Mouse (Mus musculus): ENCODE measurements around the gene Pdp2. TPM values are rescaled to one million over a fixed set of nuclear protein-coding genes. Genes with fewer than 3 reads are reported as not detected.

Pdp2 gene
- polyA plus RNA-seq, 1 experiment = 4.4 TPM

DNA sequence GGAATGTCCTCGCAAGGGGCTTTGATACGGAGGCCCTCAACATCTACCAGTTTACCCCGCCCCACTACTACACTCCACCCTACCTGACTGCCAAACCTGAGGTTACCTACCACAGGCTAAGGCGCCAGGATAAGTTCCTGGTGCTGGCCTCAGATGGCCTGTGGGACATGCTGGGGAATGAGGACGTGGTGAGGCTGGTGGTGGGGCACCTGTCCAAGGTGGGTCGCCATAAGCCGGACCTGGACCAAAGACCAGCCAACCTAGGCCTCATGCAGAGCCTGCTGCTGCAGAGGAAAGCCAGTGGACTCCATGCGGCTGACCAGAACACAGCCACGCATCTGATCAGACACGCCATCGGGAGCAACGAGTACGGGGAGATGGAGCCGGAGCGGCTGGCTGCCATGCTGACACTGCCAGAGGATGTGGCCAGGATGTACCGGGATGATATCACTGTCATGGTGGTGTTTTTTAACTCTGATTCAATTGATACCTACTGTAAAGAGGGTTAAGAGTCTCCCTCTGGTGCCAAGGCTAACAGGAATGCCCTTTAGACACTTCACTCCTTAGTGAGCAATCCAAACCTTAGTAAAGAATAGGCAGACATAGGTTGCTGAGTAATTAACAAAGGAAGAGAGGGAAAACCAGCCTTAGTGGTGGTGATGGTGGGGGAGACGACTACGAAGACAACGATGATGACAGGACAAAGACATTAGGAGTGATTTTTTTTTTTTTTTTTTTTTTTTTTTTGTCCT, 3.5 kb downstream of the Pdp2 start:
- 92% methylated on average over 19 of the region's 19 CpGs for WGBS
- TF ChIP-seq POLR2A (IDR thresholded peaks at IDR 0.05; ENCODE audit: borderline replicate concordance, extremely low read depth, low read depth, low read length) = no peak
- TF ChIP-seq CTCF (IDR thresholded peaks at IDR 0.05; ENCODE audit: insufficient read depth, low read length) = no peak
- no peak overlapping the region for H3K4me3 ChIP-seq (replicated peaks; ENCODE audit: extremely low read depth, low read depth, low read length)
- 0 out of 2 replicates have a peak, but pooled peaks cover 3% of the 10 kb centered on the region for H3K4me1 ChIP-seq (ENCODE audit: control insufficient read depth, insufficient read depth, low read length)
- DNase-seq = no peak

DNA sequence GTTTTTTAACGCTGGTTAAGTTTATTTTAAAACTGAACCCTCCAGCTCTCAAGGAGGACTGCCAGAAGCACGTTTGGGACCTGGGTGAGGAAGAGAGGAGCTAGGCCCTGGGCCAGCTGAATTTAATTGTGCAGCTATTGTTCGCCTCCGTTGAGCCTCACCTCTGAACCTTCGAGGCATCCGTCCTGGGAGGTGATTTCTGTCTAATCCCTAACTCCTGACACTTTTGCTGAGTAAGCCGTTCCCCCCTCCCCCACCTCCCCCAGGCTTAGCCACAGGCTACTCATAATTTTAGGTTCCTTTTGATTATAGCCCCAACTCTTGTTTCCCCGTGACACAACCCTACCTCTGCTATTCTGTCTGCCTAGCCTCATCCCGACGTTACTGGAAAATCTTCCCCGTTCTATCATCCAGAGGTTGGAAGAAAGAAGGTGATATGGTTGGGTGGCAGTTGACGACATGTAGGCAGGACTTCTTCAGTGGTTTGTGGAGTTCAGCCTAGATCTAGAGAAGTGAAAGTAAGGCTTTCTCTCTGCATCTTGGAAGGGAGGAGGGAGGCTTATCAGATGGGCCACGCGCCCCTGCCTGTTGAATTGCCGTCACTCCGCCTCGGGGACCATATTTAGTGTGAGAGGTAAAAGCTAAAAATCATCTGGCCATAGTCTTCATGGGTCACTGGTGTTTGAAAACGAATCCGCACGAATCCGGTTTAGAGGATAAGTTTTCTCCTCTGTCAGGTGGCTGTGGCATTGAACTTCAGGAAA, 4.7 kb downstream of the Pdp2 start:
- Histone ChIP-seq H3K4me3 (replicated peaks; ENCODE audit: extremely low read depth, low read depth, low read length) (no peak overlapping the region), H3K4me1 (ENCODE audit: control insufficient read depth, insufficient read depth, low read length) (0 out of 2 replicates have a peak, but pooled peaks cover 3% of the 10 kb centered on the region)
- TF ChIP-seq POLR2A (IDR thresholded peaks at IDR 0.05; ENCODE audit: borderline replicate concordance, extremely low read depth, low read depth, low read length) (no peak), CTCF (IDR thresholded peaks at IDR 0.05; ENCODE audit: insufficient read depth, low read length) (no peak)
- no peak for DNase-seq
- WGBS = 66% methylated on average over 21 of the region's 21 CpGs

DNA sequence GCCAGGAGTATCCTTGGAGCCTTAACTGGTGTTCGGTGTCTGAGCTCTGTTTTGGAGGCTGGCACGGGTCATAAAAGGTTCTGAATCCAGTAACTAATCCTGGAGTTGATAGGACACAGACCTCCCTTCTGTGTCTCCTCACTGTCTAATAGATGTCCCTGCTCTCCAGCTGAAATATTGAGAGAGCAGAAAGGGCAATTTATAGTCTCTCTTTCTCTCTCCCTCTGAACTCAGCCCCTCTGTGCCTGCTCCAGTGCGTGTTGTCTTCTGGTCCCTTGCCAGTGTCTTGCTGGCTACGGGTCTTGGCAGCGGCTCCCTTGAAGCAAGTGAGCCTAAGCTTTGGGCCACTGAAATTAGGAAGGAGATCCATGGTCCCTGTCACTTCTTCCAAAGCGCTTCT, 6.4 kb downstream of the Pdp2 start:
- peaks cover 3% of the 10 kb centered on the region; the same call in 1 of the 2 replicates for H3K4me1 ChIP-seq (ENCODE audit: control insufficient read depth, insufficient read depth, low read length)
- TF ChIP-seq POLR2A (IDR thresholded peaks at IDR 0.05; ENCODE audit: borderline replicate concordance, extremely low read depth, low read depth, low read length) (no peak), CTCF (IDR thresholded peaks at IDR 0.05; ENCODE audit: insufficient read depth, low read length) (no peak)
- WGBS = 67% methylated on average over 6 of the region's 6 CpGs
- no peak overlapping the region for H3K4me3 ChIP-seq (replicated peaks; ENCODE audit: extremely low read depth, low read depth, low read length)
- DNase-seq = no peak

DNA sequence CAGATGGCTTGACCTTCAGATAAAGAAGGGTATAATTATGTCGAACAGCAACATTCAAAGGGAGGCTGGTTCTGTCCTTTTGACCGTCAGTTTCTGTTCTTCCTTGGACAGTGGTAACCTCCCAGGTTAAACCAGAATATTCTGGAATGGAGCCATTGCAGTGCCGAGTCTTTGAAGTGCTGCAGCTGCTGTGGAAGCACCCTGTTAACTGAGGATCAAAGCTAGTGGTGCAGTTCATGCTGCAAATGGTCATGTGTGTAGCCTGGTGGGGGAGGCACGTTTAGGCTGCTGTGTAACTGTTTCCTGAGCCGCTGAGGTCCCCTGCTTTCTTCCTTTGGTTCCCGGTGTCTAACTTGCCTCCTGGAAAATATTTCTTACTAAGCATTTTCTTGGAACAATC, 7.2 kb downstream of the Pdp2 start:
- H3K4me1 ChIP-seq (ENCODE audit: control insufficient read depth, insufficient read depth, low read length) = peaks cover 3% of the 10 kb centered on the region; the same call in 1 of the 2 replicates
- H3K4me3 ChIP-seq (replicated peaks; ENCODE audit: extremely low read depth, low read depth, low read length) = no peak overlapping the region
- no peak for DNase-seq
- TF ChIP-seq POLR2A (IDR thresholded peaks at IDR 0.05; ENCODE audit: borderline replicate concordance, extremely low read depth, low read depth, low read length) = no peak
- no peak for TF ChIP-seq CTCF (IDR thresholded peaks at IDR 0.05; ENCODE audit: insufficient read depth, low read length)
- whole genome bisulfite sequencing = 44% methylated on average over 6 of the region's 6 CpGs

DNA sequence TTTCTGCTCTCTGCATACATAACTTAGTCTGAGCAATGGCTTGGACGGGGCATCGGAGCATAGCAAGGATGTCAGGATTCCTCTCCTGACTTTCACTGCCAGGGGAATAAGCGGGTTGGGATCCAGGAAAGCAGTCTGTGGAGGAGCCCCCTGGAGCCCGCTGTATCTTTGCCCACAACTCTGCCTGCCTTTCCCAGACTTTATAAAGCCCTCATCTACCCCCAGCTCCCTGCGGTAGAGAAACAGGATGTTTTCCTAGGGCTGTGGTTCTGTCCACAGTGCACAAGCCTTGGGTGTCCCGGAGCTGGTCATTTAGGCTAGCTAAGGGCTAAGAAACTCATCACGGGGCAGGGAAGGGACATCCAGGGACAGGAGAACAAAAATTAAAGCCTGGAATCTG, 10.1 kb downstream of the Pdp2 start:
- H3K4me3 ChIP-seq (replicated peaks; ENCODE audit: extremely low read depth, low read depth, low read length) = no peak overlapping the region
- no peak for TF ChIP-seq CTCF (IDR thresholded peaks at IDR 0.05; ENCODE audit: insufficient read depth, low read length)
- no peak for TF ChIP-seq POLR2A (IDR thresholded peaks at IDR 0.05; ENCODE audit: borderline replicate concordance, extremely low read depth, low read depth, low read length)
- H3K4me1 ChIP-seq (ENCODE audit: control insufficient read depth, insufficient read depth, low read length) = peaks cover 1% of the 10 kb centered on the region; the same call in 1 of the 2 replicates
- DNase-seq = no peak
- WGBS = 38% methylated on average over 7 of the region's 7 CpGs

- Histone ChIP-seq H3K4me1 (ENCODE audit: control insufficient read depth, insufficient read depth, low read length) (no peaks in the 10 kb centered on the region; the same call in 1 of the 2 replicates), H3K4me3 (replicated peaks; ENCODE audit: extremely low read depth, low read depth, low read length) (no peak overlapping the region)
- WGBS = 3% methylated on average over 12 of the region's 12 CpGs
- TF ChIP-seq POLR2A (IDR thresholded peaks at IDR 0.05; ENCODE audit: borderline replicate concordance, extremely low read depth, low read depth, low read length) (no peak), CTCF (IDR thresholded peaks at IDR 0.05; ENCODE audit: insufficient read depth, low read length) (no peak)
- DNase-seq = no peak
Observed at GRCm38 (mm10) chr8:104601941-104602371, 10.7 kb downstream of the Pdp2 start.

DNA sequence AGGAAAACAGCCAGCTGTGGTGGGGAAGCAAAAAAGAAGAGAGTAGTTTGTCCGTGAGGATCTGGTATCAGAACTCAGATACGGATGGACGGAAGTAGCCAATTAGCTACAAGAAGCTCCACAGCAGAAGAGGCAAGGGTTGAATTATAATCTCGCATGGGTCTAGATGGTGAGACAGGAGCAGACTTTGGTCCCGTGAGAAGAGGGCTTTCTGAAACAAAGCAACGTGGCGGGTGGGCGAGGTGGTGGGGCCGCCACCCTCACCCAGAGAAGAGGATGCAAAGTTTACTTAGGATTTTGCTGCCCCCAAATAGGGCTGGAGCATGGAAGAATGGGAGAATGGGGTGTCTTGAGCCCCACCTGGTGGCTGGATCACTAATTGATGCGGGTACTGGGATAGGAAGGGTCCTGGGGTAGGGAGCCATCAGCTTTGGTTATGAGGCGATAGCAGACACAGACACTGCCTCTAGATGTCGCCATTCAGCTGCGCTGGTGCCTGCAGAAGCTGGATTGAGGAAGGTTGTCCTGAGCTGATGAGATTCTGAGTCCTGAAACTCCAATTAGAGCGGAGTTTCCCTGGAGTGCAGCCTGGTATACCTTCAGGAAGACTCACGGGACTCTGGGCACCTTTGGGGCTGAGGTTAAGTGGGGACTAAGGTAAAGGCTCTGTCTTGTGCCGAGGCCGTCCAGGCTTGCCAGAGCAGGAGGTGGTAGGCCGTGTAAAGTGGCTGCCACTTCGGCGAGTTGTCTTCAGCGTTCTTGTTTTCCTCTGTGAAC, 11.4 kb downstream of the Pdp2 start:
- Histone ChIP-seq H3K4me3 (replicated peaks; ENCODE audit: extremely low read depth, low read depth, low read length) (no peak overlapping the region), H3K4me1 (ENCODE audit: control insufficient read depth, insufficient read depth, low read length) (no peaks in the 10 kb centered on the region; the same call in 1 of the 2 replicates)
- peak; percentile 63 for DNase-seq
- TF ChIP-seq CTCF (IDR thresholded peaks at IDR 0.05; ENCODE audit: insufficient read depth, low read length) (peak; percentile 99), POLR2A (IDR thresholded peaks at IDR 0.05; ENCODE audit: borderline replicate concordance, extremely low read depth, low read depth, low read length) (no peak)
- WGBS = 23% methylated on average over 21 of the region's 21 CpGs

GRCm38 (mm10) chr8:104603245-104603593, 12.0 kb downstream of the Pdp2 start:
- WGBS = 69% methylated on average over 4 of the region's 4 CpGs
- Histone ChIP-seq H3K4me3 (replicated peaks; ENCODE audit: extremely low read depth, low read depth, low read length) (no peak overlapping the region), H3K4me1 (ENCODE audit: control insufficient read depth, insufficient read depth, low read length) (no peaks in the 10 kb centered on the region; the same call in 1 of the 2 replicates)
- TF ChIP-seq CTCF (IDR thresholded peaks at IDR 0.05; ENCODE audit: insufficient read depth, low read length) (no peak), POLR2A (IDR thresholded peaks at IDR 0.05; ENCODE audit: borderline replicate concordance, extremely low read depth, low read depth, low read length) (no peak)
- DNase-seq = no peak

- TF ChIP-seq CTCF (IDR thresholded peaks at IDR 0.05; ENCODE audit: insufficient read depth, low read length) (no peak), POLR2A (IDR thresholded peaks at IDR 0.05; ENCODE audit: borderline replicate concordance, extremely low read depth, low read depth, low read length) (no peak)
- 38% methylated on average over 6 of the region's 6 CpGs for WGBS
- DNase-seq = no peak
Observed at GRCm38 (mm10) chr8:104606329-104606728, 15.1 kb downstream of the Pdp2 start.

More at GRCm38 (mm10) chr8:104606329-104606728, 15.1 kb downstream of the Pdp2 start:
- Histone ChIP-seq H3K4me3 (replicated peaks; ENCODE audit: extremely low read depth, low read depth, low read length) (no peak overlapping the region), H3K4me1 (ENCODE audit: control insufficient read depth, insufficient read depth, low read length) (no peaks in the 10 kb centered on the region; the same call in 1 of the 2 replicates)
